Mouse (Mus musculus): ENCODE data around the gene Zfp362. TPM values are rescaled to one million over a fixed set of nuclear protein-coding genes. Genes with fewer than 3 reads are reported as not detected.

Gene Zfp362
- polyA plus RNA-seq, 1 experiment from 2014 or later: 31.7 TPM

GRCm38 (mm10) chr4:128729033-128729708 lies 76.7 kb downstream of the Zfp362 start:
- no peaks in the 10 kb centered on the region for H3K27me3 ChIP-seq (ENCODE audit: control insufficient read depth, insufficient read depth, low read length)
- H3K4me1 ChIP-seq (ENCODE audit: control insufficient read depth, insufficient read depth, low read length): peaks cover 60% of the 10 kb centered on the region
- H3K9ac ChIP-seq (ENCODE audit: low read length): peak overlapping the region; percentile 100
- no peaks in the 10 kb centered on the region for H3K9me3 ChIP-seq (ENCODE audit: control insufficient read depth, low read length)
- ATAC-seq (ENCODE audit: low FRiP score) (no peak), DNase-seq (ENCODE audit: low spot score, missing footprints) (no peak)
- WGBS: 14% methylated on average over 15 of the region's 15 CpGs
- H3K36me3 ChIP-seq (ENCODE audit: control insufficient read depth, insufficient read depth, low read length): no peaks in the 10 kb centered on the region
- peak overlapping the region; percentile 98 for H3K4me3 ChIP-seq (ENCODE audit: low read depth, low read length)
- peak overlapping the region; percentile 96 for H3K27ac ChIP-seq (ENCODE audit: low read depth, low read length)
- peak overlapping the region; percentile 94 for H3K4me2 ChIP-seq

GRCm38 (mm10) chr4:128728431-128728851 lies 77.4 kb downstream of the Zfp362 start:
- Histone ChIP-seq H3K4me1 (ENCODE audit: control insufficient read depth, insufficient read depth, low read length) (peaks cover 52% of the 10 kb centered on the region), H3K36me3 (ENCODE audit: control insufficient read depth, insufficient read depth, low read length) (no peaks in the 10 kb centered on the region), H3K4me3 (ENCODE audit: low read depth, low read length) (peak overlapping the region; percentile 98), H3K9me3 (ENCODE audit: control insufficient read depth, low read length) (no peaks in the 10 kb centered on the region), H3K9ac (ENCODE audit: low read length) (peak overlapping the region; percentile 100), H3K27me3 (ENCODE audit: control insufficient read depth, insufficient read depth, low read length) (no peaks in the 10 kb centered on the region), H3K27ac (ENCODE audit: low read depth, low read length) (peak overlapping the region; percentile 96), H3K4me2 (peak overlapping the region; percentile 94)
- DNase-seq (ENCODE audit: low spot score, missing footprints) (no peak), ATAC-seq (ENCODE audit: low FRiP score) (no peak)
- 0% methylated on average over 5 of the region's 5 CpGs for WGBS

- Histone ChIP-seq H3K4me3 (ENCODE audit: low read depth, low read length) (peak overlapping the region; percentile 98), H3K27me3 (ENCODE audit: control insufficient read depth, insufficient read depth, low read length) (no peaks in the 10 kb centered on the region), H3K9ac (ENCODE audit: low read length) (peak overlapping the region; percentile 100), H3K36me3 (ENCODE audit: control insufficient read depth, insufficient read depth, low read length) (no peaks in the 10 kb centered on the region), H3K9me3 (ENCODE audit: control insufficient read depth, low read length) (no peaks in the 10 kb centered on the region), H3K4me1 (ENCODE audit: control insufficient read depth, insufficient read depth, low read length) (peaks cover 48% of the 10 kb centered on the region), H3K4me2 (peak overlapping the region; percentile 94), H3K27ac (ENCODE audit: low read depth, low read length) (peak overlapping the region; percentile 96)
- peak; percentile 95 for DNase-seq (ENCODE audit: low spot score, missing footprints)
- ATAC-seq (ENCODE audit: low FRiP score): peak; percentile 78
- WGBS: under 1% methylated on average over 57 of the region's 65 CpGs
Observed at GRCm38 (mm10) chr4:128727721-128728430, 78.0 kb downstream of the Zfp362 start.

- Histone ChIP-seq H3K9ac (ENCODE audit: low read length) (peak overlapping the region; percentile 100), H3K4me1 (ENCODE audit: control insufficient read depth, insufficient read depth, low read length) (peaks cover 50% of the 10 kb centered on the region), H3K27ac (ENCODE audit: low read depth, low read length) (peak overlapping the region; percentile 96), H3K27me3 (ENCODE audit: control insufficient read depth, insufficient read depth, low read length) (no peaks in the 10 kb centered on the region), H3K36me3 (ENCODE audit: control insufficient read depth, insufficient read depth, low read length) (no peaks in the 10 kb centered on the region), H3K4me2 (peak overlapping the region; percentile 94), H3K4me3 (ENCODE audit: low read depth, low read length) (peak overlapping the region; percentile 98), H3K9me3 (ENCODE audit: control insufficient read depth, low read length) (no peaks in the 10 kb centered on the region)
- WGBS: 2% methylated on average over 41 of the region's 68 CpGs
- DNase-seq (ENCODE audit: low spot score, missing footprints): peak; percentile 98
- peak; percentile 93 for ATAC-seq (ENCODE audit: low FRiP score)
Observed at GRCm38 (mm10) chr4:128727019-128727720, 78.7 kb downstream of the Zfp362 start.

- H3K27ac ChIP-seq (ENCODE audit: low read depth, low read length): no peak overlapping the region
- no peaks in the 10 kb centered on the region for H3K36me3 ChIP-seq (ENCODE audit: control insufficient read depth, insufficient read depth, low read length)
- H3K4me3 ChIP-seq (ENCODE audit: low read depth, low read length): no peak overlapping the region
- WGBS: 80% methylated on average over 7 of the region's 7 CpGs
- ATAC-seq (ENCODE audit: low FRiP score): no peak
- DNase-seq (ENCODE audit: low spot score, missing footprints): no peak
- peaks cover 49% of the 10 kb centered on the region for H3K4me1 ChIP-seq (ENCODE audit: control insufficient read depth, insufficient read depth, low read length)
- H3K4me2 ChIP-seq: no peak overlapping the region
- H3K9me3 ChIP-seq (ENCODE audit: control insufficient read depth, low read length): no peaks in the 10 kb centered on the region
- no peak overlapping the region for H3K9ac ChIP-seq (ENCODE audit: low read length)
- no peaks in the 10 kb centered on the region for H3K27me3 ChIP-seq (ENCODE audit: control insufficient read depth, insufficient read depth, low read length)
Observed at GRCm38 (mm10) chr4:128724059-128724458, 81.8 kb downstream of the Zfp362 start.

- Histone ChIP-seq H3K27me3 (ENCODE audit: control insufficient read depth, insufficient read depth, low read length) (no peaks in the 10 kb centered on the region), H3K4me1 (ENCODE audit: control insufficient read depth, insufficient read depth, low read length) (peaks cover 46% of the 10 kb centered on the region), H3K9me3 (ENCODE audit: control insufficient read depth, low read length) (no peaks in the 10 kb centered on the region), H3K27ac (ENCODE audit: low read depth, low read length) (no peak overlapping the region), H3K4me3 (ENCODE audit: low read depth, low read length) (no peak overlapping the region), H3K9ac (ENCODE audit: low read length) (no peak overlapping the region), H3K4me2 (no peak overlapping the region), H3K36me3 (ENCODE audit: control insufficient read depth, insufficient read depth, low read length) (no peaks in the 10 kb centered on the region)
- ATAC-seq (ENCODE audit: low FRiP score) (no peak), DNase-seq (ENCODE audit: low spot score, missing footprints) (no peak)
- WGBS: 81% methylated on average over 13 of the region's 13 CpGs
Observed at GRCm38 (mm10) chr4:128723431-128723830, 82.4 kb downstream of the Zfp362 start.

Other genes with a start within 250 kb of the Zfp362 start
- gene Zscan20, start 195.9 kb downstream of the Zfp362 start, polyA plus RNA-seq (2014; fragmentation: Nextera tagmentation; extraction: Ambion mirVana): 3.1 and 4.3 TPM in 2 replicates
- 0.04 and 0.22 TPM in 2 replicates for gene Tlr12, start 187.4 kb downstream of the Zfp362 start, polyA plus RNA-seq (2014; fragmentation: Nextera tagmentation; extraction: Ambion mirVana)
- gene Phc2, start 151.3 kb downstream of the Zfp362 start, polyA plus RNA-seq (2014; fragmentation: Nextera tagmentation; extraction: Ambion mirVana): 85.6 and 110 TPM in 2 replicates
- 0.15 and 0.18 TPM in 2 replicates for gene A3galt2, start 50.7 kb downstream of the Zfp362 start, polyA plus RNA-seq (2014; fragmentation: Nextera tagmentation; extraction: Ambion mirVana)
- 8.3 and 10.3 TPM in 2 replicates for gene Trim62, start 77.5 kb upstream of the Zfp362 start, polyA plus RNA-seq (2014; fragmentation: Nextera tagmentation; extraction: Ambion mirVana)
- 11.5 and 14.4 TPM in 2 replicates for gene Azin2, start 156.4 kb upstream of the Zfp362 start, polyA plus RNA-seq (2014; fragmentation: Nextera tagmentation; extraction: Ambion mirVana)
- gene Ak2, start 185.9 kb upstream of the Zfp362 start, polyA plus RNA-seq (2014; fragmentation: Nextera tagmentation; extraction: Ambion mirVana): 131 and 141 TPM in 2 replicates